Mouse (Mus musculus): ENCODE data around the gene Cd300lg.

Cd300lg gene

DNA sequence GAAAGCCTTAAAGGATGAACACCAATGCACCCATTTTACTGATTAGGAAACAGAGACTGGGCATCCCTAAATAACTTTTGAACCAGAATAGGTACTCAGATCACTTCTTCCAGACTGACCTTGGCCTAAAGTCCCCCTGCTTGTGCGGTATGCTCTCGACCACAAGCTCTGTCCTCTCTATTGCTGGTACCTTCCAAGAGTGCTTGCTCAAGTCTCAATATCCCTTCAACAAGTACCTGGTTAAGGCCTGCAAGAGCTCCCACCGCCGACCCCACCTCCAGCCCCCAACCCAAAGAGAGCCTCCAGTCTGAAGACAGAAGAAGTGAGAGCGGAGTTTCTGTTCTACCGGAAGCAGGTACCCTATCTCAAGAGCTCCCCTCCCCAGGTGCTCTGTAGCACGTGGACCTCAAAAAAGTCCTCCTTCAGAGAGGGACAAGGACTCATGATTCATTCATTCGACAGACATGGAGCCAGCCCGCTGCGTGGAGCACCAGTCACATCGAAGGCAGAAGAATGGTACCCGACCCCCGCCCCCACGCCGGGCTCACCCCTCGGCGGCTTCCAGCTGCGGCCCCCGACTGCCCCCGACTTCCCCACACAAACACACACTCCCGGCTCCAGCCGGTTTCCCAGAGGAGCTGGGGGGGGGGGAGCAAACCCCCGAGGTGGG is 15.2 kb upstream of the Cd300lg start:
- DNase-seq (ENCODE audit: low read depth, low spot score), result no peak

DNA sequence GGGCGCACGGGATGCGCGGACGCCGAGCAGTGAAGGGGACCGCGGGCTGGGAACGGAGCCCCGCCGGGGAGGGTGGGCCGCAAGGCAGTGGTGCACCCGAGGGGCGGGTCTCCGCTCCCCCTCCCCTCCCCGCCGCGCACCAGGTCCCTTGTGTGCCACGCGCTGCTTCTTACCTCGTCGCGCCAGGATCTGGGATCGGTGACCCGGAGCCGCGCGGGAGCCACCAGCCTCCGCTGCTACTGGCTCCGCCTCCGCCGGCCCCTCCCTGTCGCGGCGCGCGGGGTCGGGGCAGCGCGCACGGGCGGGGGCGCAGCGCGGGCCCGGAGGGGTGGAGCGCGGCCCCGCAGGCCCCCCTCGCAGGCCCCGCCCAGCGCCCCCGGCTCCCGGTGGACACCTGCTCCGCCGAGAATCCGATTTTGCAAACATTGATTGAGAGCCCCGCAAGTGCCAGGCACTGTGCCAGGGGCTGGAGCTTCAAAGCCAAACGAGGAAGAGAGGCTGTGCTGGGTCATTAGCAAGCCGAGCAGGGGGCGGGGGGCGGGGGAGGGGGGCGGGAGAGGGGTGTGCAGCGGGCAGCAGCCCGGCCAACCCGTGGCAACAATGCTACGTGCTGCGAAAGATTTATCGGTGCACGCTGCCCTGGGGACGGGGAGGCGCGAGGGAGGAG is 14.5 kb upstream of the Cd300lg start:
- peak; percentile 12 for DNase-seq (ENCODE audit: low read depth, low spot score)

DNA sequence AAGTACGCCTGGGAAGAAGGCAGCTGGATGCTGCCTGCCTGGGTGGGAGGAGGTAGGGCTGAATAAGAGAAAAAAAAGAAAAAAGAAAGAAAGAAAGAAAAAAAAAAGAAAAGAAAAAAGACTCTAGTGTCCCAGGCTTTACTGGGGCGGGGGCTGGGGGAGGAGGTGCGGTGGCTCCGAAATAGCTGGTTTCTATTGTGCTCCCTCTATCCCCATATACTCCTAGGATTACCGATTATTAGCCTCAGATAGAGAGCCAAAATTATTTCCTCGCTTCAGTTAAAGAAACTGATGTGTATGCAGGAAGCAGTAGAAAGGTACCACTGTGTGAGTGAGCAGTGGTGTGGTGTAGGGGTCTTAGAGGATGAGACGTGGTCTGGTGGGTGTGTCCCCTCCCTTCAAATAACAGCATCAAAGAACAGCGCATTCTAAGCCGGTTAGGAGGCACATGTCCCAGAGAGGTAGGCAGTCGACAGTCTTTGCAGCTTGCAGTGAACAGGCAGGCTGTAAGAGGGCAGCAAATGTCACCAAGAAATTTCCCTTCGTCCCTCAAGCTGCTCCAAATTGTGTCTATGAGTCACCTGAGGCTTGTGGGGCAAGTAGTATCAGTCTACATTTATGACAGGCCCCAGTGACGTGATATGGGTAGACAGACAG is 13.8 kb upstream of the Cd300lg start:
- DNase-seq (ENCODE audit: low read depth, low spot score), result no peak

DNA sequence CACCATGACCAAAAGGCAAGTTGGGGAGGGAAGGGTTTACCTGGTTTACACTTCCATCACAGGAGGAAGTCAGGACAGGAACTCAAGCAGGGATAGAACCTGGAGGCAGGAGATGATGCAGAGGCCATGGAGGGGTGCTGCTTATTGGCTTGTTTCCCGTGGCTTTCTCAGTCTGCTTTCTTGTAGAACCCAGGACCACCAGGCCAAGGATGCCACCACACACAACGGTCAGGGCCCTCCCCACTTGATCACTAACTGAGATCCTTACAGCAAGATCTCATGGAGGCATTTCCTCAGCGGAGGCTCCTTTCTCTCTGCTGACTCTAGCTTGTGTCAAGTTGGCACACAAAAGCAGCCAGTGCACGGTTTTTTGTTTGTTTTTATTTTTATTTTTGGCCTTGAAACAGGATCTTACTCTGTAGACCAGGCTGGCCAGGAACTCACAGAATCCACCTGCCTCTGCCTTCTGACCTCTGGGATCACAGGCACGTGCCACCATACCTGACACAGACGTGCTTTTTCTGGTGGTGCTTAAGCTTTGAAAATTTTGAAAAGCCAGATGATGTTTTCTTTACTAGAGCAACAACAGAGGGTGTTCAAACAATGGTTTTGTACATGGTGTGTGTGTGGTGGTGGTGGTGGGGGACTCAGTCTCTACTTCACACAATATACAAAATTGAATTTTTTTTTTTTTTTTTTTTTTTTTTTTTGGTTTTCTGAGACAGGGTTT is 13.1 kb upstream of the Cd300lg start, which contains the start of gene Mpp3:
TSS of gene Mpp3 (minus strand) at position 375 of the 730 bp plus-strand sequence.
- DNase-seq (ENCODE audit: low read depth, low spot score), result no peak

DNA sequence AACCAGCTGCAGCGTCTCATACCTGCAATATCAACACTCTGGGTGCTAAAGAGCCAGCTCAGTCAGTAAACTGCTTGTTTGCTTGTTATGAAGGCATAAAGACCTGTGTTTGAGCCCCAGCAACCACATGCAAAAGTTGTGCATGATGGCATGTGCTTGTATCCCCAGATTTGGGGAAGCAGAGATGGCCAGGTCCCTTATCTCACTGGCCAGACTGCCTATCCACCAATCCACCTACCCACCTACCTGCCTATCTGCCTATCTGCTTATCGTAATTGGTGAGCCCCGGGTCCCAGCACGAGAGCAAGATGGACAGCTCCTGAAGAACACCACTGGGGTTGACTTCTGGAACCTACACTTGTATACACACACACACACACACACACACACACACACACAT is 12.0 kb upstream of the Cd300lg start:
- no peak for DNase-seq (ENCODE audit: low read depth, low spot score)

DNA sequence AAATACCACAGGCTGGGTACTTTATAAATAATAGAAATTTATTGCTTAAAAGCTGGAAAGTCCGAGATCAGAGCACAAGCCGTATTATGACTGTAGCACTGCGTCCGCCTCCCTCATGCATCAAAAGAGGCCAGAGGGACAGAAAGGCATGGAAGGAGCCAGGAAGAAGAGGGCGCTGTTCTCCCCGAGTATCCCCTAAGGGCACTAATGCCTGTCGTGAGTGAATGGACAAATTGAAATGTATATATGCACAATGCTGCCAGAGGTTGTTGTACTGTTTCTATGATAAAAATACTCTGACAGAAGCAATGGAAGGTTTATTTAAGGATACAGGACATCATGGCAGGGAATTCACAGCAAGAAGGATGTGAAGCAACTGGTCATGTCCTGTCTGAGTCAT is 11.3 kb upstream of the Cd300lg start:
- no peak for DNase-seq (ENCODE audit: low read depth, low spot score)

DNA sequence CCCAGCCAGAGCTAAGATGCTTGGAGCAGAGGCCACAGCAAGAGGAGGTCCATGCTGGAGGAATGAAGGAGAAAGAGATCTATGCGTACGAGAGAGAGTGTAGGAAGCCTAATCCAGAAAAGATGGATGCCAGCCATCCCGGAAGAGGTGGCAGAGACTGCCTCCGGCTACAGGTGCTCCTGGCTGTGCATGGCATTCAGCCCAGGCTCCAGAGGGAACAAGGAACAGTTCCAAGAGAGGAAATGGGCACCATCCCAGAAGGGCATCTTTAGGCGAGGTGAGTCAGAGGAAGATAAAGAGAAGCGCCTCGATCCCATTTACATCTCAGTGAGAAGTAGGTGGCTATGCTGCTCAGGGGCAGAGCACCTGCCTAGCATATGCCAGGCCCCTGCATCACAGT is 10.2 kb upstream of the Cd300lg start:
- DNase-seq (ENCODE audit: low read depth, low spot score), result no peak

DNA sequence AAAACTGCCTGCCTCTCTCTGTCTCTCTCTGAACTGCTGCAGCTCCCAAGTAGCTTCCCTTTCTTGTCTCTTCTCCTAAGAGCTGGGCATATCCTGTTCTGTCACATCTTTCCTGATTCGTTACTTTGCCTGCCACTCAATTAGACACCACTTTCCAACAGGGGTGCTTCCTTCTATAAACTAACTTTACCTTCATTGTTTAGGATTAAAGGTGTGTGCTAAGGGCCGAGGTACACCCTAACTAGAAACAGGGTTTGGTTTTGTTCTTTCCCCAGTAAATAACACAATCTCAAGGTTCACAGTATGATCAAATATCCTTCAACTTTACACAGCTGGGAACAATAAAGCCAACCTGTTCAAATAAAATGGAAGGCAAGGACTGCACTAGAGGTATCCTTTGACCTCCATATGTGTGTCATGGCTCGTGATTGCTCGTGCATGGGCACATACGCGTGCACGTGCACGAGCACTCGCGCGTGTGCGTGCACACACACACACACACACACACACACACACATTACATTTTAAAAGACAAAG is 8.2 kb upstream of the Cd300lg start:
- DNase-seq (ENCODE audit: low read depth, low spot score), result no peak

DNA sequence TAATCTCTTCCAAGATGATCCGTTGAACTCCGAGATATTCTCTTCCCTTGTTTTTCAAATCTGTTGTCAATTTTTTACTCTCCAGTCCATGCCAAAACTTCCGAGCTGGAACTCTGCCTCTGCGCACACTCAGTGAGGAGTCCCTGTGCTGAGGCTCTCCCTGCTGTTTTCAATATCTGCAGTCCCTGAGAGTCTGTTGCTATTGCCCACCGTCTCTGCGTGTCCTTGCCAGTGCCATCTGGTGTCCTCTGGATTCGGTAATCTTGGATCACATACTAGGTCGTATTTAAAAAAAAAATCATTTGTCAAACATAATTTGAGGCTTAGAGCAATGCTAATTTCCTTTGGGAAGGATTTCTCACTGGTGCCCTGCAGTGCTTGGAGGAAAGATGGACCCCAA is 6.4 kb upstream of the Cd300lg start:
- no peak for DNase-seq (ENCODE audit: low read depth, low spot score)

DNA sequence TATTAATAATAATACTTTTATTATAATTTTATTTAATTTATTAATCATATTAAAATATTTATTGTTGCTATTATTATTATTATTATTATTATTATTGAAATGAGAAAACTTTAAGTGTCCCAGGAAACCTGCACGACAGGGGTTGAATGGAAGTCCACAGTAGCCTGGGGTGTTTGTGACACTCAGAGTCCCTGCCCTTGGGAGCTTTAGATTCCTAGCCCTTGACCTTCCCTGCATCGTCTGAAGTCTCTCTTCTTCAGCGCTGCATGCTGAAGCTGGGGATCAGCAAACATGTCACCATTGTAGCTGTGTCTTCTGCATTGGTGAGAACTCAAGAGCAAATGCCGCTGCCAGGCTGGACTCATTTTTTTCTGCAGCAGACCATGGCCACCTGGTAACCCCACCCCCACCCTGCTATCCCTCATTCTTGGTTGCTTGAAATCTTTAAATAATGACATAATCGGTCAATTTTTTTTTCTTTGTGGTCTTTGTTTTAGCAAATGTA is 5.8 kb upstream of the Cd300lg start:
- no peak for DNase-seq (ENCODE audit: low read depth, low spot score)

DNA sequence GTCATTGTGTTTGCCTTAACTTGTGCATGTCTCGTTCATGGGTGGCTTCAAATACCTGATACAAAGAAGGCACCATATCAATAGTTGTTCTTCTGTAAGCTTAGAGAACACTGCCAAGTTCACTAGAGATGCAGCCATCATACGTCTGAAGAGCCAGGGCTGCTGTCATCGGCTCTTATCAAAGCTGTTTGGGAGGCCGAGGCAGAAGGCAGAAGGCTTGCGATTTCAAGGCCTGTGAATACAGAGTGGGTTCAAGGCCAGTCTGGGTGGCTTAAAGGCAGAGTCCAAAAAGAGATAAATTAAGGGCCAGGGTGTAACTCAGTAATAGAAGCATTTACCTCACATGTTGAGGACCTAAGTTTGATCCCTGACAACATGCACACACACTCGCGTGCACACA is 5.0 kb upstream of the Cd300lg start:
- DNase-seq (ENCODE audit: low read depth, low spot score), result no peak

DNA sequence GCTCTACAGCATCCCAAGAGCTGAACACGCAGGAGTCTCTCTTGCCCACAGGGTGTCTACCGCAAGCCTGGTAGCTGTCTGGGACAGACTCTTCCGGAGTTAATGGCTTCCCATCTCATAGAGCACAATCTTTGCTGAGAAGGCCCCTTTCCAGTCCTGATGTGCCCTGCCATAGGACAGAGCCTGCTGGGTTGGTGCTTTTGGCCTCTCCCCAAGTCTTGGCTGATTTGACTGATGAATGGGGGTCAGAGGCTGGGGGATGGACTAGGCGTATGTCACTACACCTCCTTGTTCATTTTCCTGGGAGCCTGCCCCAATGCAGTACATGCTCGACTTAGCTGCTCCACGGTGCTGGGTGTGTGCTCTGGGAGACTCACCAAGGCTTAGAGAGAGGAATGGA is 3.5 kb upstream of the Cd300lg start:
- DNase-seq (ENCODE audit: low read depth, low spot score), result no peak

DNA sequence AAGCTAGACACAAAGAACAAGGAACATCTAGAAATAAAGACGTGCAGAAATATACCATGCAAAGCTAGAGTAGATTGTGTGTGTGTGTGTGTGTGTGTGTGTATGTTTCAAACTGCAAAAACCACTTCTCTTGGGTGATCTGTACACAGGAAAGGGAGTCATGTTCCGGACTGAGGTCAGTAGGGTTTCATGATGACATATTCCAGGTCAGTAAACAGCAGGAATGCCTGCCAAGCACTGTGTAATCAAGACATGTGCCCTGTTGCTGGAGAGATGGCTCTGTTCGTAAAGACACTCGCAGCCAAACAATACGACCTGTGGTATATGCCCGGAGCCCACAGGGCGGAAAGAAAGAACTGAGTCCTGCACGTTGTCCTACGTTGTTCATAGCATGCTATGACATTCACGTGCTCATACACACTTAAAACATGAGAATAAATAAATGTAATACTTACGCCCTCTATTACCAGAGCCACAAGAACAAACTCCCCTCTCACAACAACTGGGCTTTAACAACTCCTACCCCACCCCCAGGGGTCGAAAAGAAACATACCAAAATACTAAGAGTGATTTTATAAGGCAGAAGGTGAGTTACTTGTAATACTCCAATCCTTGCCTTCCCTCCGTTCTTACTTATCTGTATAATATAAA is 1.7 kb upstream of the Cd300lg start:
- no peak for DNase-seq (ENCODE audit: low read depth, low spot score)

DNA sequence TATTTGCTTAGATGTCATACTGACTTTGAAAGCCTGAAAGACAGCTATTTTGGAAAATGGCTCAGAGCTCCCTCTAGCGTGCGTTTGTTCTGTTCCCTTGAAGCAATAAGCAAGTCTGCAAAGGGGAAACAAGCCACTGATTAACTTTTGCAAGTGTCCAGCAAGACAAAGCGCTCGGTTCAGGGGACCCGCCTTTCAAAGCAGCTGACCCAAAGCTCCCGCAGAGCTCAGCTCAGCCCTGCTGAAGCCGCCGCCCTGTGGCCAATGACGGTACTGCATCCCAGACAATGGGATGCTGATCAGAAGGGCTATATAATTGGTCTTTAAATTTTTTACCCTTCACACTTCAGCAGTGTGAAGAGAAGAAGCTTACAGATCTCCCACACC is 1.2 kb upstream of the Cd300lg start:
- DNase-seq (ENCODE audit: low read depth, low spot score), result peak; percentile 75

DNA sequence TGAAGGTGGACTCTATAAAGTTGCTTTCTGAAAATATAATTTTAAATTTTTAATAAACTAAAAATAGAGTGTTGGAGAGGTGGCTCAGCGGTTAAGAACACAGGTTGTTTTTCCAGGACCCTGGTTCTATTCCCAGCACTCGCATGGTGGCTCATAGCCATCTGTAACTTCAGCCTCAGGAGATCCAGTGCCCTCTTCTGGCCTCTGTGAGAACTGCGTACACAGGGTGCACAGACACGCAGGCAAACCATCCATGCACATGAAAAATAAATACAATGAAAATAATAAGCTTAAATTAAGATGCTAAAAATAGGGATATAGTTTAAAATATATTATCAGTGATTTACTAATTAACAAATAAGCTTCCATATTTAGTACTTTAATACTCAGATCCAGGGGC is 663 bp upstream of the Cd300lg start:
- peak; percentile 16 for DNase-seq (ENCODE audit: low read depth, low spot score)

DNA sequence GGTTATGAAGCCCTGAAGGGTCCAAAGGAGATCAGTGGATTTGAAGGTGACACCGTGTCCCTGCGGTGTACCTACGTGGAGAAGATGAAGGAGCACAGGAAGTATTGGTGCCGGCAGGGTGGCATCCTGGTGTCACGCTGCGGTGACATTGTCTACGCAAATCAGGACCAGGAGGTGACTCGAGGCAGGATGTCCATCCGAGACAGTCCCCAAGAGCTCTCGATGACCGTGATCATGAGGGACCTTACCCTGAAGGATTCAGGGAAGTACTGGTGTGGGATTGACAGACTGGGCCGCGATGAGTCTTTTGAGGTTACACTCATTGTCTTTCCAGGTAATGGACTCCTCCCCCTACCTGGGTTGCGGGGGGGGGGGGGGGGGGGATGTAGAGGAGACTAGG is 1.7 kb downstream of the Cd300lg start:
- DNase-seq (ENCODE audit: low read depth, low spot score), result no peak

DNA sequence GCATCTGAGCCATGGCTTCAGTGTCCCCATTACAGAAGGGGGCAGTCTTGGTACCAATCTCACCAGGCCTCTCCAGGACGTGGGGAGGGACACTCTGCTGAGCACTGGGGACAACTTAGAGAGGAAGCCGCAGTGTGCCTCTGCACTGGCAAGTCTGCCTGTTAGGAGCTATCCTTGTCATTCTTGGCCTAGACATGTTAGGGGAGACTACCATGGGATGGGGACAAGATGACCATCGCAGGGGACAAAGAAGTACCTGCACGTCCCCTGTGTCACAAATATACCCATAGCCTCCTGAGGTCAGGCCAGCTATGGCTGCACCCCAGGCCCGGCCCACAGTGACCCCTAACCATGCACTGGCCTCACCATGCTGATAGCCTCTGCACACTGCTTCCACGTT is 2.1 kb downstream of the Cd300lg start:
- DNase-seq (ENCODE audit: low read depth, low spot score), result no peak

DNA sequence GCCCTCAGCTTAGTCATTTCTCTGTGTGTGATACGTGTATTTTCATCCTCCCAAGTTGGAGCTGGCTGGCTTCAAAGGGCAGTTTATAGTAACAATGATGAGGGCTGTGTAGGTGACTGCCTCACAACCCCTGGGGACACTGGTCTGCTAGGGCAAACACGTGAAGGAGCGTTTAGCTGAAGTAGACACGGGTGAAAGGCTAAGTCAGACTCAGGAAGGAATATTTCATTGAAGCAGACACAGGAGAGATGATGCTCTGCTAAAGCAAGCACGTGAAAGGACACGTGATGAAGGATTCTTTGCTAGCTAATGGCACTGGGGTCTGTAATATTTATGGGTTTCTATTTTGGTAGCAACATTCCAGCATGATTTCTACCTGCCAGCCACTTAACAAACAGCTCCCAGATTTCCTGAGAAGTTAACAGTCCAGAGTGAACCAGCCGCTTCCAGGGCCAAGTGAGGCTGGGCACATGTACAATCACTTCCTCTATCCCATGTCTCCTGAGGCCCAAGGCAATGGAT is 3.4 kb downstream of the Cd300lg start:
- DNase-seq (ENCODE audit: low read depth, low spot score), result no peak

DNA sequence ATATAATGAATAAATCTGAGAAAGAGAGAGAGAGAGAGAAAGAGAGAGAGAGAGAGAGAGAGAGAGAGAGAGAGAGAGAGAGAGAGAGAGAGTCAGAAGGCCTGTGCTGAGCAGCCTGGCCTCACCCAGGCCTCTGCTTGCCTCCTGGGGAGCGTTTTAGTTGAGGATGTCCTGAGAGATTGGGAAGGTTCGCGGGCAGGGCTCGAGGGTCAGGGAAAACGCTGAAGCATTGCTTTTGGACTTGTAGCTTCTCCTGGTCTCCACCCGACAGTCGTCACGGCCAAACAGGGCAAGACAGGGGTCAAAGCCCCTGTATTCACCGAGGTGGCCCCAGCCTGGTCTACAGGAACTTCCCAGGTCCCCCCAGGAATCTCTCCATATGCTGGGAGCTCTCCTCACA is 5.3 kb downstream of the Cd300lg start:
- DNase-seq (ENCODE audit: low read depth, low spot score), result no peak

DNA sequence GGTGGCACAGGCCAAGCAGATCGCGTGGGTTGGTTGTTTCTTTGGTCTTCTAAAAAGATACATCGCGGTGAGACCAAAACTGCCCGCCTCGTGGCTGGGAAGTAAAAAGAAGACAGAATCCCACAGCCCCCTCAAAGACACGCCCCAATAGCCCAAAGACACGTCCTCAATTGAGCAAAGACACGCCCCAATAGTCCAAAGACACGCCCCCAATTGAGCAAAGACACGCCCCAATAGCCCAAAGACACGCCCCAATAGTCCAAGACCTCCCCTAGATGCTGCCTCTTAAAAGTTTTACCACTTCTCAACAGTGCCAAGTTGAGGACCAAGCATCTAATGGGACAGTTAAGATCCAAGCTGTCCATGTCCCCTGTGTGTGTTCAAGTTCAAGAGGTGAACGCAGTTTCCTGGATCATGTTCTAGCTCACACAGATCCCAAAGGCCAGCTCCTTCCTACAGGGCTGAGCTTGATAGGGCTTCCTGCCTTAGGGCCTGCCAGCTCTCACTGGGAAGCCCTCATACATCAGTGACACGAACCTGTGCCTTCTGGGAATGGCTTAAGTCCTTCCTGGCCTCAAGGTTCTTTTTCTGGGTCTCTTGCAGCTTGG is 8.7 kb downstream of the Cd300lg start:
- DNase-seq (ENCODE audit: low read depth, low spot score), result no peak

DNA sequence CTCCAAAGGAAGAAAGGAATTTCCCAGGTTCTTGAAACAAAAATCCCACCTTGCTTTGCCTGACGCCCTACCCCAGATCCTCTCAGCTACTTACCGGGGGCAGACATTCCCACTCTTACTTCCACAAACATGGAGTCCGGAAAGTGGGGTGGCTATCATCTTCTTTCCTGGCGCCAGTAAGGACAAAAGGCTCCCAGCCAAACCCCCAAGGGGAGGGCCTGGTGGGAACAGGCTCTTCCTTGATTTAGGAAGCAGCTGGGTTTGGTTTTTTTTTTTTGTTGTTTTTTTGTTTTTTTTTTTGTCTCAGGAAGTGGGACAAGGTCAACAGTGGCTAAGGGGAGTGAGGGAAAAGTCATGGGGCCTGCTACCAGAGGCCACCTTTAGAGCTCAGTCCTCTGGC is 10.2 kb downstream of the Cd300lg start:
- DNase-seq (ENCODE audit: low read depth, low spot score), result no peak

All from CD4-positive, CD25-positive, alpha-beta regulatory T cell, adult 2 months (primary cell).